Mouse (Mus musculus) ES-E14 (cell line): ENCODE data around the gene Guca2a. TPM values are rescaled to one million over a fixed set of nuclear protein-coding genes. Genes with fewer than 3 reads are reported as not detected.

ENCODE experiments used
- DNase-seq: peaks from one replicate; pipeline ENCODE4 v3.0.0-alpha.2; 2013; ENCODE audit warnings: low read depth, low spot score
- H3K27ac ChIP-seq: 2 replicates; pipeline ENCODE4 v1.5.1; 2012; ENCODE audit warnings: low read depth, mild to moderate bottlenecking, low read length, moderate library complexity, mixed read lengths; ENCODE audit not compliant: poor library complexity, insufficient read depth, severe bottlenecking
- H3K36me3 ChIP-seq: 2 replicates; pipeline ENCODE4 v1.6.1; 2012; ENCODE audit warnings: mild to moderate bottlenecking, low read length, moderate library complexity, mixed read lengths; ENCODE audit not compliant: control insufficient read depth, poor library complexity, insufficient read depth, severe bottlenecking
- H3K4me1 ChIP-seq, 2 experiments: fragments of 150-350 bp in 1 of 2; sonication (generic) in 1 of 2; 2 replicates each; pipeline ENCODE4 v1.6.1; 2012; ENCODE audit warnings: low read length in 2 of 2, mild to moderate bottlenecking in 1 of 2, mixed read lengths in 1 of 2; ENCODE audit not compliant: control insufficient read depth in 2 of 2, insufficient read depth in 2 of 2, poor library complexity in 1 of 2
- H3K4me3 ChIP-seq, 2 experiments: fragments of 150-350 bp in 1 of 2; sonication (generic) in 1 of 2; 2 replicates each; pipeline ENCODE4 v1.5.1; 2012; ENCODE audit warnings: low read length in 2 of 2, low read depth in 1 of 2, mild to moderate bottlenecking in 1 of 2, mixed read lengths in 1 of 2; ENCODE audit not compliant: insufficient read depth in 1 of 2, poor library complexity in 1 of 2, severe bottlenecking in 1 of 2
- H3K9ac ChIP-seq: 2 replicates; pipeline ENCODE4 v1.6.1; 2012; ENCODE audit warnings: low read depth, mild to moderate bottlenecking, low read length, mixed read lengths; ENCODE audit not compliant: poor library complexity, insufficient read depth, severe bottlenecking
- H3K9me3 ChIP-seq: fragments of 150-350 bp; sonication (generic); 2 replicates; pipeline ENCODE4 v1.6.1; 2012; ENCODE audit warnings: low read depth, mild to moderate bottlenecking, low read length; ENCODE audit not compliant: control insufficient read depth, insufficient read depth
- CHD2 ChIP-seq: IDR thresholded peaks from 2 replicates; pipeline ENCODE4 v1.6.1; 2014; ENCODE audit warnings: mild to moderate bottlenecking, low read depth, low read length, inconsistent platforms
- HCFC1 ChIP-seq: IDR thresholded peaks from 2 replicates; pipeline ENCODE4 v1.6.1; 2012; ENCODE audit warnings: low read length, inconsistent platforms, borderline replicate concordance; ENCODE audit not compliant: insufficient read depth
- MAFK ChIP-seq: IDR thresholded peaks from 2 replicates; pipeline ENCODE4 v1.6.1; 2014; ENCODE audit warnings: mild to moderate bottlenecking, low read depth, low read length, inconsistent platforms; ENCODE audit not compliant: insufficient read depth
- ZC3H11A ChIP-seq: IDR thresholded peaks from 2 replicates; pipeline ENCODE4 v1.6.1; 2012; ENCODE audit warnings: low read depth, mild to moderate bottlenecking, inconsistent platforms, low read length, borderline replicate concordance
- ZNF384 ChIP-seq: IDR thresholded peaks from 2 replicates; pipeline ENCODE4 v1.6.1; 2012; ENCODE audit warnings: low read depth, low read length, inconsistent platforms
- in situ Hi-C, 2 experiments: fragments of 600-800 bp; cut with MboI; formaldehyde crosslinking; loops; one replicate each; pipeline ENCODE4 v1.15.1; 2025; ENCODE audit warnings: low sequenced_read_pairs in 2 of 2, inconsistent platforms in 1 of 2; ENCODE audit not compliant: unreplicated experiment in 2 of 2
- total RNA-seq: library from RNA; depleted of rRNA; stranded (reverse); fragments of 300-350 nt; gene quantifications from 2 replicates; pipeline ENCODE4 v1.2.3, GENCODE M21; 2012

Guca2a gene
- total RNA-seq, 1 experiment: not detected

GRCm38 (mm10) chr4:119594331-119594730 lies 43.2 kb upstream of the Guca2a start:
- DNase-seq: no peak
- Histone ChIP-seq H3K4me1 (peaks cover 0 to 5% of the 10 kb centered on the region in 2 experiments; a peak in 1 of 4 replicates), H3K27ac (no peak overlapping the region), H3K9ac (no peak overlapping the region), H3K4me3 (no peak overlapping the region), H3K9me3 (no peaks in the 10 kb centered on the region), H3K36me3 (no peaks in the 10 kb centered on the region)
- in situ Hi-C loops: no loop called here
- TF ChIP-seq HCFC1: no peak
- TF ChIP-seq MAFK: no peak
- TF ChIP-seq CHD2: no peak
- TF ChIP-seq ZNF384: no peak
- TF ChIP-seq ZC3H11A: no peak

DNA sequence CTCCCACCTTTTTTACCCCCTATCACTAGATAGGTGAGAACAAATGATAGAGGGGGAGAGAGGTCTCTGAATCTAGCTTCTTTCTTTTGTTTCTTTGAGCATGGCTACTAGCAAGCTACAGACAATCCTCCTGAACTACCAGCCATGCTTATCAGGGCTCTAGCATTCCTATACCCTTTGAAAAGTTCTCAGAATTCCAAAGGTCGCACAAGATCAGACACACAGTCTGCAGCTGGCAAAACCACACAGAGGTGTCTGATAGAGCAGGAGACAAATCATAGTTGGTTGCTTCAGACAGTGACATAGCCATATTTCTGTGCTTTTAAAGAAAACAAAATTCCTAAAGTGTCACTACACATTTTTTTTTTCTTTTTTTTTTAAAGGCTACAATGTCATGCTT lies 37.9 kb upstream of the Guca2a start:
- Histone ChIP-seq H3K4me3 (no peak overlapping the region), H3K36me3 (no peaks in the 10 kb centered on the region; the same call in 1 of the 2 replicates), H3K9me3 (no peaks in the 10 kb centered on the region), H3K27ac (no peak overlapping the region), H3K4me1 (no peaks in the 10 kb centered on the region), H3K9ac (no peak overlapping the region)
- no peak for TF ChIP-seq ZNF384
- no peak for TF ChIP-seq CHD2
- TF ChIP-seq HCFC1: no peak
- TF ChIP-seq ZC3H11A: no peak
- in situ Hi-C loops: no loop called here
- no peak for DNase-seq

GRCm38 (mm10) chr4:119609488-119609887 lies 28.0 kb upstream of the Guca2a start:
- TF ChIP-seq MAFK (no peak), ZNF384 (no peak)
- no peak overlapping the region for H3K27ac ChIP-seq
- no peak overlapping the region for H3K4me3 ChIP-seq
- no peaks in the 10 kb centered on the region for H3K36me3 ChIP-seq
- no peak for DNase-seq
- no peak overlapping the region for H3K9ac ChIP-seq
- H3K9me3 ChIP-seq: no peaks in the 10 kb centered on the region
- H3K4me1 ChIP-seq: no peaks in the 10 kb centered on the region; a peak in 1 of 4 replicates
- in situ Hi-C loops: no loop called here

DNA sequence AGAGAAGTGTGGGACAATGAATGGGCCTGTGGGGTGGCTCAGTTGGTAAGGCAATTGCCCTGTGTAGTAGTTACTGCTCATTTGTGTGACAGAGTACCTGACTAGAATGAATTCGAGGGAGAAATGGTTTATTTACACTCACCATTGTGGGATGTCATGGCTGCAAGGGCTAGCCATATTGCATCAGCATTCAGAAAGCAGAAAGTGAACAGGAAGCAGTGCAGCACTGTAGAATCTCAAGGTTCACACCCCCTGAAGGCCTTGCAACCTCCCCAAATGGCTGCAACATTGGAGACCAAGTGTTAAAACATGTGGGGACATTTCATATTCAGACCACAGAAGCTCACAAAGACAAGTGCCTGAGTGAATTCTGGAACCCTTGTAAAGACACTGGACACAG lies 23.4 kb upstream of the Guca2a start:
- Histone ChIP-seq H3K36me3 (peaks cover 2% of the 10 kb centered on the region), H3K9ac (no peak overlapping the region), H3K4me1 (no peaks in the 10 kb centered on the region; a peak in 2 of 4 replicates), H3K4me3 (no peak overlapping the region), H3K9me3 (no peaks in the 10 kb centered on the region), H3K27ac (no peak overlapping the region)
- no peak for TF ChIP-seq CHD2
- no peak for TF ChIP-seq HCFC1
- no peak for TF ChIP-seq ZNF384
- no peak for TF ChIP-seq MAFK
- TF ChIP-seq ZC3H11A: no peak
- in situ Hi-C loops: no loop called here
- DNase-seq: no peak

GRCm38 (mm10) chr4:119614724-119615123 lies 22.8 kb upstream of the Guca2a start:
- TF ChIP-seq CHD2 (no peak), MAFK (no peak), ZC3H11A (no peak), ZNF384 (no peak), HCFC1 (no peak)
- in situ Hi-C loops: no loop called here
- Histone ChIP-seq H3K4me1 (no peaks in the 10 kb centered on the region; a peak in 2 of 4 replicates), H3K9me3 (no peaks in the 10 kb centered on the region), H3K4me3 (no peak overlapping the region), H3K27ac (no peak overlapping the region), H3K9ac (no peak overlapping the region), H3K36me3 (peaks cover 3% of the 10 kb centered on the region)
- DNase-seq: no peak
